In the genomic region with DNA sequence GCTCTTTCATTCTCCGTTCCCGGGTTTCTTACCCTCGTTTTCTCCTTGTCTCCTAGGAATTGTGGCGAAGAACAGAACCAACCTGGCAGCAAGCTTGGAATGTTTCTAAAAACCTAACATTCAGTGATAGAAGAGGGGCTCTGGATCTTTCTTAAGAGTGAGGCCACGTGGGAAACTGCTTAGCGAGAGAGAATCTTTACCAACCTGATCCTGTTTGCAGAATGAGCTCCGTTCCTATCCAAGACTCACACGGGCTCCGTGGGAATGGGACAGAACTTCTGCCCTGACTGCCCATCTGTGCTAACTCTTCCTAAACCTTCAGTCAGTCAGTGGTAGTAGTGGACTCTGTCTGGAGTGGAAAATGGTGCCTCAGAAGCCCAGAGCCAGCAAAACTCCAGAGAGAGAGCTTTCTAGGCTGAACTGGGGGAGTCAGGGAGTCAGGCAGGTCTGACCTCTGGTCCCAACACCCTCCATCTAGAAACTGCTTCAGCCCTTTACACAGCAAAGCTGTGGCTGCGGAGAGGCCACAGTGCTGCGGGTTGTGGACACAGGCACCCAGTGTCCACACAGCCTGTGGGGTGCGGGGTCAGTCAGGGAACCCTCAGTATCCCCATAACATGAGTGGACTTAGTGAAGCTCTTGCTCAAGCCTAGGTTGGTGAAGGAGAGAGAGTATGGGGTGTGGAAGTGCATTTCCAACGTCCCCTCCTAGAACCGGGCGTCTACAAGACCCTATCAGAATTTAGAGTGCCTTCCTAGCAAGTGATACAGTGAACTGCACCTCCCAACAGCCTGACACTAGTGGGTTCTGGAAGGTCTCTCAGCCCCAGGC, we compare ENCODE assay signal across 8 mouse cellular contexts. TPM values are rescaled to one million over a fixed set of nuclear protein-coding genes. Genes with fewer than 3 reads are reported as not detected.
DNase-seq lines count a peak whose midpoint lies in the region; ATAC-seq and TF ChIP-seq lines count a peak whose summit lies in the region.

No protein-coding gene starts in this region.

- peaks cover 34% of the 10 kb centered on the region for H3K4me1 ChIP-seq in lung, embryonic 14.5 days (ENCODE audit: insufficient read depth)
- peaks cover 30% of the 10 kb centered on the region for H3K4me1 ChIP-seq in embryonic facial prominence, embryonic 14.5 days (ENCODE audit: control insufficient read depth, insufficient read depth, low read length)
- peaks cover 30% of the 10 kb centered on the region for H3K4me1 ChIP-seq in intestine, embryonic 14.5 days (replicated peaks; ENCODE audit: control insufficient read depth, insufficient read depth, low read length)
- peaks cover 44% of the 10 kb centered on the region for H3K4me1 ChIP-seq in neural tube, embryonic 12.5 days

- no peaks in the 10 kb centered on the region for H3K9me3 ChIP-seq in lung, embryonic 14.5 days (ENCODE audit: low read depth, low read length)
- no peaks in the 10 kb centered on the region for H3K9me3 ChIP-seq in embryonic facial prominence, embryonic 14.5 days (ENCODE audit: control insufficient read depth, low read length)
- no peaks in the 10 kb centered on the region for H3K9me3 ChIP-seq in intestine, embryonic 14.5 days (ENCODE audit: control insufficient read depth, low read length)
- no peaks in the 10 kb centered on the region for H3K9me3 ChIP-seq in neural tube, embryonic 12.5 days

- 15% methylated on average over 15 of the region's 15 CpGs for WGBS in lung, embryonic 14.5 days
- 22% methylated on average over 15 of the region's 15 CpGs for WGBS in embryonic facial prominence, embryonic 14.5 days
- 22% methylated on average over 15 of the region's 15 CpGs for WGBS in intestine, embryonic 14.5 days
- WGBS in neural tube, embryonic 12.5 days, result 26% methylated on average over 15 of the region's 15 CpGs

- peaks cover 7% of the 10 kb centered on the region; the same call in 1 of the 2 replicates for H3K27me3 ChIP-seq in lung, embryonic 14.5 days (ENCODE audit: insufficient read depth, low read length)
- H3K27me3 ChIP-seq in embryonic facial prominence, embryonic 14.5 days (replicated peaks; ENCODE audit: control insufficient read depth, insufficient read depth, low read length), result no peaks in the 10 kb centered on the region
- H3K27me3 ChIP-seq in intestine, embryonic 14.5 days (replicated peaks; ENCODE audit: control insufficient read depth, insufficient read depth, low read length), result no peaks in the 10 kb centered on the region
- peaks cover 17% of the 10 kb centered on the region for H3K27me3 ChIP-seq in neural tube, embryonic 12.5 days (replicated peaks)

- H3K27ac ChIP-seq in lung, embryonic 14.5 days (ENCODE audit: low read depth), result peak overlapping the region; percentile 83
- peak overlapping the region; percentile 90 for H3K27ac ChIP-seq in embryonic facial prominence, embryonic 14.5 days (replicated peaks; ENCODE audit: low read depth, low read length)
- H3K27ac ChIP-seq in intestine, embryonic 14.5 days (ENCODE audit: low read depth), result peak overlapping the region; percentile 82
- peak overlapping the region; percentile 22; the same call in 1 of the 2 replicates for H3K27ac ChIP-seq in neural tube, embryonic 12.5 days

- H3K36me3 ChIP-seq in lung, embryonic 14.5 days (ENCODE audit: insufficient read depth), result no peaks in the 10 kb centered on the region
- H3K36me3 ChIP-seq in embryonic facial prominence, embryonic 14.5 days (ENCODE audit: control insufficient read depth, insufficient read depth, low read length), result no peaks in the 10 kb centered on the region
- H3K36me3 ChIP-seq in intestine, embryonic 14.5 days (ENCODE audit: control insufficient read depth, insufficient read depth, low read length), result no peaks in the 10 kb centered on the region
- no peaks in the 10 kb centered on the region for H3K36me3 ChIP-seq in neural tube, embryonic 12.5 days

- H3K4me2 ChIP-seq in lung, embryonic 14.5 days, result peak overlapping the region; percentile 76
- H3K4me2 ChIP-seq in embryonic facial prominence, embryonic 14.5 days (ENCODE audit: low read depth, low read length), result peak overlapping the region; percentile 91
- H3K4me2 ChIP-seq in intestine, embryonic 14.5 days (ENCODE audit: low read length), result peak overlapping the region; percentile 76
- peak overlapping the region; percentile 68 for H3K4me2 ChIP-seq in neural tube, embryonic 12.5 days (replicated peaks)

- TF ChIP-seq CTCF in lung, embryonic 14.5 days (IDR thresholded peaks at IDR 0.05; ENCODE audit: low read depth), result no peak

- peak overlapping the region; percentile 45 for H3K4me3 ChIP-seq in lung, embryonic 14.5 days (ENCODE audit: low read depth, low read length)
- H3K4me3 ChIP-seq in embryonic facial prominence, embryonic 14.5 days (ENCODE audit: low read depth, low read length), result peak overlapping the region; percentile 52
- H3K4me3 ChIP-seq in intestine, embryonic 14.5 days (ENCODE audit: low read depth, low read length), result peak overlapping the region; percentile 52
- peak overlapping the region; percentile 31 for H3K4me3 ChIP-seq in neural tube, embryonic 12.5 days

- ATAC-seq in lung, embryonic 14.5 days (ENCODE audit: insufficient read depth), result 0 out of 2 replicates have a peak, but pooled peaks have one; percentile 0
- ATAC-seq in embryonic facial prominence, embryonic 14.5 days (ENCODE audit: low read depth), result no peak; the same call in 1 of the 2 replicates
- peak; percentile 4; the same call in 1 of the 2 replicates for ATAC-seq in intestine, embryonic 14.5 days (replicated peaks; ENCODE audit: low FRiP score, low TSS enrichment, low read depth)
- no peak for ATAC-seq in neural tube, embryonic 12.5 days (ENCODE audit: low FRiP score, low read depth)
- ATAC-seq in cerebellum, adult (ENCODE audit: insufficient number of reproducible peaks, low FRiP score, low TSS enrichment), result no peak

- peak overlapping the region; percentile 45 for H3K9ac ChIP-seq in lung, embryonic 14.5 days
- H3K9ac ChIP-seq in embryonic facial prominence, embryonic 14.5 days (ENCODE audit: low read depth, low read length), result peak overlapping the region; percentile 66
- H3K9ac ChIP-seq in intestine, embryonic 14.5 days (ENCODE audit: low read length), result peak overlapping the region; percentile 56
- peak overlapping the region; percentile 62 for H3K9ac ChIP-seq in neural tube, embryonic 12.5 days

- no peak for DNase-seq in lung, embryonic 14.5 days
- DNase-seq in lung, postnatal 14 days, result no peak
- no peak for DNase-seq in embryonic facial prominence, embryonic 14.5 days (ENCODE audit: low spot score)
- no peak for DNase-seq in intestine, embryonic 14.5 days (ENCODE audit: low spot score)
- no peak for DNase-seq in frontal cortex, postnatal 14 days (ENCODE audit: low spot score in 2 of 2)
- DNase-seq in layer of hippocampus, postnatal 36 days, result no peak

RNA-seq across cellular contexts. Expression of a gene that starts 42.6 kb away (rescaled TPM):
- 2,614 and 2,926 TPM in 2 replicates for polyA plus RNA-seq in lung, embryonic 14.5 days (2014; fragmentation: Nextera tagmentation; extraction: Ambion mirVana)
- polyA plus RNA-seq in embryonic facial prominence, embryonic 14.5 days (2014; fragmentation: Nextera tagmentation; extraction: Ambion mirVana), result 2,264 and 2,593 TPM in 2 replicates
- polyA plus RNA-seq in intestine, embryonic 14.5 days (2014; fragmentation: Nextera tagmentation; extraction: Ambion mirVana), result 2,797 and 3,021 TPM in 2 replicates
- polyA plus RNA-seq in neural tube, embryonic 12.5 days (2016; fragmentation: Nextera tagmentation; extraction: Ambion mirVana), result 3,655 and 3,681 TPM in 2 replicates
- 1,000 to 10,000 TPM; 1,262 to 1,401 TPM for total RNA-seq in layer of hippocampus, postnatal 36 days (2021)

RNA-seq across cellular contexts. Expression of a gene that starts 55.6 kb away (rescaled TPM):
- 0.23 and 0.57 TPM in 2 replicates for polyA plus RNA-seq in lung, embryonic 14.5 days (2014; fragmentation: Nextera tagmentation; extraction: Ambion mirVana)
- polyA plus RNA-seq in embryonic facial prominence, embryonic 14.5 days (2014; fragmentation: Nextera tagmentation; extraction: Ambion mirVana), result 0.48 and 1.1 TPM in 2 replicates
- 0.12 and 0.65 TPM in 2 replicates for polyA plus RNA-seq in intestine, embryonic 14.5 days (2014; fragmentation: Nextera tagmentation; extraction: Ambion mirVana)
- 1.1 and 1.6 TPM in 2 replicates for polyA plus RNA-seq in neural tube, embryonic 12.5 days (2016; fragmentation: Nextera tagmentation; extraction: Ambion mirVana)
- 1 to 10 TPM in 1 of 2 experiments, not detected in 1; 1.0 TPM for total RNA-seq in layer of hippocampus, postnatal 36 days (2021)

Comparison
In these comparisons a context has a peak if more than half of its experiments do, and no peak if none do; other contexts are left out.
1. ATAC-seq: peak in lung, embryonic 14.5 days (single experiment) and intestine, embryonic 14.5 days (single experiment); none in embryonic facial prominence, embryonic 14.5 days (single experiment), neural tube, embryonic 12.5 days (single experiment) and cerebellum, adult (single experiment).
2. H3K27ac ChIP-seq: peak in every context shown above with its lines; median percentile 90 in embryonic facial prominence, embryonic 14.5 days; 83 in lung, embryonic 14.5 days; 82 in intestine, embryonic 14.5 days; 22 in neural tube, embryonic 12.5 days.
3. Peak in every context shown above with its lines, with median percentiles within 50 percentile points of each other: H3K4me2 ChIP-seq, H3K4me3 ChIP-seq and H3K9ac ChIP-seq.